Mouse (Mus musculus) cerebellum, adult 2 months (tissue): ENCODE data around the gene Grin2c.

Experiments used
- CTCF ChIP-seq: fragments of 200-500 bp; IDR thresholded peaks from 2 replicates; pipeline ENCODE4 v1.5.1; 2011; ENCODE audit warnings: low read depth, mild to moderate bottlenecking, control low read depth, low read length, moderate library complexity, borderline replicate concordance; ENCODE audit not compliant: insufficient read depth
- POLR2A ChIP-seq: fragments of 200-500 bp; IDR thresholded peaks from 2 replicates; pipeline ENCODE4 v1.6.1; 2011; ENCODE audit warnings: low read length, control low read depth, borderline replicate concordance; ENCODE audit not compliant: insufficient read depth

GRCm38 (mm10) chr11:115267958-115268357 lies 915 bp upstream of the Grin2c start:
- TF ChIP-seq CTCF, result no peak
- TF ChIP-seq POLR2A, result no peak
